Mouse (Mus musculus) ovary, postnatal 14 days (tissue): ENCODE data around the gene Ddah1.

ENCODE experiments used
- DNase-seq: peaks from one replicate; pipeline ENCODE4 v3.0.0; 2022; ENCODE audit warnings: low spot score

Gene Ddah1

GRCm38 (mm10) chr3:145758561-145759378, at the start of gene Ddah1:
Gene Ddah1 (plus strand): TSS chr3:145758675.
- peak; percentile 53 for DNase-seq

- no peak for DNase-seq
Observed at GRCm38 (mm10) chr3:145715923-145716322, 42.6 kb upstream of the Ddah1 start.

- no peak for DNase-seq
Observed at GRCm38 (mm10) chr3:145719660-145720059, 38.8 kb upstream of the Ddah1 start.

GRCm38 (mm10) chr3:145725078-145725477, 33.4 kb upstream of the Ddah1 start:
- no peak for DNase-seq

- DNase-seq: peak; percentile 7
Observed at GRCm38 (mm10) chr3:145728336-145728735, 30.1 kb upstream of the Ddah1 start.

GRCm38 (mm10) chr3:145729531-145729930, 28.9 kb upstream of the Ddah1 start:
- no peak for DNase-seq

- DNase-seq: no peak
Observed at GRCm38 (mm10) chr3:145730092-145730491, 28.4 kb upstream of the Ddah1 start.

- no peak for DNase-seq
Observed at GRCm38 (mm10) chr3:145734857-145735256, 23.6 kb upstream of the Ddah1 start.

- DNase-seq: no peak
Observed at GRCm38 (mm10) chr3:145736562-145736961, 21.9 kb upstream of the Ddah1 start.

GRCm38 (mm10) chr3:145738662-145739061, 19.8 kb upstream of the Ddah1 start:
- DNase-seq: no peak

GRCm38 (mm10) chr3:145739904-145740303, 18.6 kb upstream of the Ddah1 start:
- no peak for DNase-seq

- no peak for DNase-seq
Observed at GRCm38 (mm10) chr3:145743050-145743449, 15.4 kb upstream of the Ddah1 start.

GRCm38 (mm10) chr3:145743476-145744027, 14.9 kb upstream of the Ddah1 start:
- no peak for DNase-seq

GRCm38 (mm10) chr3:145748626-145749025, 9.8 kb upstream of the Ddah1 start:
- DNase-seq: no peak

- DNase-seq: no peak
Observed at GRCm38 (mm10) chr3:145756457-145756856, 2.0 kb upstream of the Ddah1 start.

- no peak for DNase-seq
Observed at GRCm38 (mm10) chr3:145757177-145757576, 1.3 kb upstream of the Ddah1 start.

- DNase-seq: no peak
Observed at GRCm38 (mm10) chr3:145757844-145758243, 631 bp upstream of the Ddah1 start.

GRCm38 (mm10) chr3:145759379-145760209, 1.1 kb downstream of the Ddah1 start:
- no peak for DNase-seq

GRCm38 (mm10) chr3:145760547-145760946, 2.1 kb downstream of the Ddah1 start:
- DNase-seq: no peak

GRCm38 (mm10) chr3:145761501-145762170, 3.2 kb downstream of the Ddah1 start:
- no peak for DNase-seq

- no peak for DNase-seq
Observed at GRCm38 (mm10) chr3:145762957-145763641, 4.6 kb downstream of the Ddah1 start.

GRCm38 (mm10) chr3:145763642-145763972, 5.1 kb downstream of the Ddah1 start:
- no peak for DNase-seq
